Mouse (Mus musculus) liver, adult 2 months (tissue): ENCODE results near the gene Vmn1r43. TPM values are rescaled to one million over a fixed set of nuclear protein-coding genes. Genes with fewer than 3 reads are reported as not detected.

ENCODE experiments used
- DNase-seq: peaks from one replicate; pipeline ENCODE4 v3.0.0-alpha.2; 2011; ENCODE audit warnings: low read depth, low spot score; ENCODE audit errors: extremely low read depth
- H3K27ac ChIP-seq: fragments of 200-500 bp; replicated peaks from 2 replicates; pipeline ENCODE4 v1.5.1; 2012; ENCODE audit warnings: low read depth, mild to moderate bottlenecking, control low read depth, inconsistent platforms, low read length; ENCODE audit not compliant: insufficient read depth
- H3K27me3 ChIP-seq: fragments of 200-500 bp; 2 replicates; pipeline ENCODE4 v1.6.1; 2012; ENCODE audit warnings: mild to moderate bottlenecking, moderate library complexity, low read length, inconsistent platforms; ENCODE audit not compliant: control insufficient read depth, insufficient read depth
- H3K36me3 ChIP-seq: fragments of 200-500 bp; 2 replicates; pipeline ENCODE4 v1.6.1; 2012; ENCODE audit warnings: low read length, inconsistent platforms; ENCODE audit not compliant: control insufficient read depth, insufficient read depth
- H3K4me1 ChIP-seq: fragments of 200-500 bp; 2 replicates; pipeline ENCODE4 v1.6.1; 2011; ENCODE audit warnings: low read length; ENCODE audit not compliant: control insufficient read depth, insufficient read depth
- H3K4me3 ChIP-seq: fragments of 200-500 bp; 2 replicates; pipeline ENCODE4 v1.5.1; 2011; ENCODE audit warnings: low read depth, mild to moderate bottlenecking, control low read depth, low read length, moderate library complexity; ENCODE audit not compliant: insufficient read depth
- H3K79me2 ChIP-seq: fragments of 200-500 bp; 2 replicates; pipeline ENCODE4 v1.6.1; 2012; ENCODE audit warnings: inconsistent platforms, mild to moderate bottlenecking, low read length, moderate library complexity; ENCODE audit not compliant: control insufficient read depth, insufficient read depth
- H3K9ac ChIP-seq: fragments of 200-500 bp; 2 replicates; pipeline ENCODE4 v1.6.1; 2012; ENCODE audit warnings: low read depth, mild to moderate bottlenecking, control low read depth, inconsistent platforms, low read length
- CTCF ChIP-seq: fragments of 200-500 bp; IDR thresholded peaks from 2 replicates; pipeline ENCODE4 v1.5.1; 2011; ENCODE audit warnings: low read depth, low read length, control low read depth
- POLR2A ChIP-seq: fragments of 200-500 bp; IDR thresholded peaks from 2 replicates; pipeline ENCODE4 v1.6.1; 2011; ENCODE audit warnings: low read length, control low read depth; ENCODE audit not compliant: insufficient read depth; ENCODE audit errors: extremely low read depth
- WGBS: fragments of 180-500 bp; shearing (Covaris S2); methylation state at CpG from one replicate; pipeline ENCODE4 v1.1.7; 2018; 5-methylcytosine and 5-hydroxymethylcytosine counted together
- polyA plus RNA-seq: library from polyadenylated mRNA; depleted of rRNA; stranded (reverse); fragments of >200 nt; gene quantifications from 2 replicates; pipeline ENCODE4 v1.2.3, GENCODE M21; 2012; rRNA removed
- total RNA-seq: library from RNA; depleted of rRNA; stranded (reverse); fragments of >200 nt; gene quantifications from 2 replicates; pipeline ENCODE4 v1.2.3, GENCODE M21; 2014; rRNA removed

Vmn1r43 gene
- total and polyA plus RNA-seq, 2 experiments: not detected

DNA sequence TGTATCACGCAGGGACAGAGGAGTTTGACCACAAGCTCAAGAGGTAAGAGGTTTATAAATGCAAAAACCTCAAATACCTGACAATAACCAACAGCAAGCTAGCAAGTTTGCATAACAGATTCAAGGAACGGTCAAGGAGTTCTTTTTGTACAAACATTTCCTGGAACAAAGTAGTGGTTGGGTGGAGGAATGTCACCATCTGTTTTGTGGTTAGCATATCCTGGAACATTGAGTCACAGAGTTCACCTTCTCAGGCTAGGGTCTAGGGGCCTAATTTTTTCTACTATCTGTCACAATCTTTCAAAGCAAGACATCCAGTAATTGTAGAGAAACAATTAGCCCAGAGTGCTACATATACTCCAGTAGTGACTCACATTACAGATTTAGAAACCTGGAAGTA lies 8.9 kb downstream of the Vmn1r43 start:
- H3K27me3 ChIP-seq: no peaks in the 10 kb centered on the region
- WGBS: 88% methylated on average over 2 of the region's 2 CpGs
- TF ChIP-seq POLR2A: no peak
- TF ChIP-seq CTCF: no peak
- H3K9ac ChIP-seq: no peak overlapping the region
- H3K4me1 ChIP-seq: no peaks in the 10 kb centered on the region
- H3K79me2 ChIP-seq: no peaks in the 10 kb centered on the region
- no peak overlapping the region for H3K4me3 ChIP-seq
- no peaks in the 10 kb centered on the region for H3K36me3 ChIP-seq
- no peak overlapping the region for H3K27ac ChIP-seq
- no peak for DNase-seq

GRCm38 (mm10) chr6:89863792-89864191 lies 12.4 kb downstream of the Vmn1r43 start:
- H3K27ac ChIP-seq: no peak overlapping the region
- no peaks in the 10 kb centered on the region for H3K4me1 ChIP-seq
- no peak overlapping the region for H3K9ac ChIP-seq
- no peaks in the 10 kb centered on the region for H3K27me3 ChIP-seq
- no peaks in the 10 kb centered on the region for H3K79me2 ChIP-seq
- WGBS: 59% methylated on average over 4 of the region's 4 CpGs
- TF ChIP-seq POLR2A (no peak), CTCF (no peak)
- H3K36me3 ChIP-seq: no peaks in the 10 kb centered on the region
- no peak for DNase-seq
- no peak overlapping the region for H3K4me3 ChIP-seq

GRCm38 (mm10) chr6:89859839-89860238 lies 16.4 kb downstream of the Vmn1r43 start:
- DNase-seq: peak; percentile 77
- Histone ChIP-seq H3K27ac (no peak overlapping the region), H3K4me3 (no peak overlapping the region), H3K36me3 (no peaks in the 10 kb centered on the region), H3K27me3 (no peaks in the 10 kb centered on the region), H3K4me1 (no peaks in the 10 kb centered on the region), H3K79me2 (no peaks in the 10 kb centered on the region), H3K9ac (no peak overlapping the region)
- no peak for TF ChIP-seq CTCF
- no peak for TF ChIP-seq POLR2A
- 32% methylated on average over 2 of the region's 2 CpGs for WGBS

GRCm38 (mm10) chr6:89857552-89857951 lies 18.7 kb downstream of the Vmn1r43 start:
- TF ChIP-seq POLR2A (no peak), CTCF (no peak)
- no peak for DNase-seq
- Histone ChIP-seq H3K36me3 (no peaks in the 10 kb centered on the region), H3K27me3 (no peaks in the 10 kb centered on the region), H3K4me1 (no peaks in the 10 kb centered on the region), H3K79me2 (no peaks in the 10 kb centered on the region), H3K9ac (no peak overlapping the region), H3K27ac (no peak overlapping the region), H3K4me3 (no peak overlapping the region)
- 81% methylated on average over 3 of the region's 3 CpGs for WGBS

Other genes starting within 250 kb of the Vmn1r43 start
- gene Txnrd3, start 232.4 kb downstream of the Vmn1r43 start, total RNA-seq: 5.6 and 6.4 TPM in 2 replicates
- gene Txnrd3, start 232.4 kb downstream of the Vmn1r43 start, polyA plus RNA-seq: 4.8 and 5.7 TPM in 2 replicates
- not detected in 2 replicates for gene Vmn1r40, start 168.9 kb downstream of the Vmn1r43 start, total RNA-seq
- not detected in 2 replicates for gene Vmn1r40, start 168.9 kb downstream of the Vmn1r43 start, polyA plus RNA-seq
- not detected in 2 replicates for gene Vmn1r41, start 135.6 kb downstream of the Vmn1r43 start, total RNA-seq
- not detected in 2 replicates for gene Vmn1r41, start 135.6 kb downstream of the Vmn1r43 start, polyA plus RNA-seq
- gene Vmn1r42, start within 50 bp of the Vmn1r43 start, total RNA-seq: not detected in 2 replicates
- gene Vmn1r42, start within 50 bp of the Vmn1r43 start, polyA plus RNA-seq: not detected in 2 replicates
- not detected in 2 replicates for gene Vmn1r44, start 7.2 kb upstream of the Vmn1r43 start, total RNA-seq
- gene Vmn1r44, start 7.2 kb upstream of the Vmn1r43 start, polyA plus RNA-seq: not detected in 2 replicates
- not detected in 2 replicates for gene Vmn1r45, start 64.2 kb upstream of the Vmn1r43 start, total RNA-seq
- not detected in 2 replicates for gene Vmn1r45, start 64.2 kb upstream of the Vmn1r43 start, polyA plus RNA-seq
- not detected in 2 replicates for gene Vmn1r46, start 92.9 kb upstream of the Vmn1r43 start, total RNA-seq
- not detected in 2 replicates for gene Vmn1r46, start 92.9 kb upstream of the Vmn1r43 start, polyA plus RNA-seq
- not detected in 2 replicates for gene Vmn1r47, start 139.7 kb upstream of the Vmn1r43 start, total RNA-seq
- not detected in 2 replicates for gene Vmn1r47, start 139.7 kb upstream of the Vmn1r43 start, polyA plus RNA-seq
- not detected in 2 replicates for gene Vmn1r48, start 160.4 kb upstream of the Vmn1r43 start, total RNA-seq
- not detected in 2 replicates for gene Vmn1r48, start 160.4 kb upstream of the Vmn1r43 start, polyA plus RNA-seq
- gene Vmn1r49, start 202.1 kb upstream of the Vmn1r43 start, total RNA-seq: not detected in 2 replicates
- gene Vmn1r49, start 202.1 kb upstream of the Vmn1r43 start, polyA plus RNA-seq: not detected in 2 replicates
- gene Vmn1r50, start 225.0 kb upstream of the Vmn1r43 start, total RNA-seq: not detected in 2 replicates
- not detected in 2 replicates for gene Vmn1r50, start 225.0 kb upstream of the Vmn1r43 start, polyA plus RNA-seq
- gene Vmn1r51, start 246.2 kb upstream of the Vmn1r43 start, total RNA-seq: not detected in 2 replicates
- not detected in 2 replicates for gene Vmn1r51, start 246.2 kb upstream of the Vmn1r43 start, polyA plus RNA-seq